8 mouse cellular contexts compared by ENCODE assay signal in the genomic region with DNA sequence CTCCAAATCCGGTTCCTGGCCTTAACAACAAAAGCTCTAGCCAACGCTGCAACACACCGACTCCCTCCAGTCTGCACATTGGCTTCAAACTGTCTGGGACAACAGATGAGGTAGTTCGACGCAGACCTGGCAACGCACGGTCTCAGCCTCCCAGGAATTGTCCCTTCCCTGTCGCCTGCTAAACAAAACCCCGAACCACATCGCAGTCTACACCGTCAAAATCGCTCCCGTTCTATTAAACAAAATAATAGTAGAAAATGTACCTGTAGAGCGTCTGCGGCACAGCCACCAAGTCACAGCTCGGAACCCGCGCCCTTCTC. TPM values are rescaled to one million over a fixed set of nuclear protein-coding genes. Genes with fewer than 3 reads are reported as not detected.
DNase-seq lines count a peak whose midpoint lies in the region; ATAC-seq and TF ChIP-seq lines count a peak whose summit lies in the region.

No protein-coding gene starts in this region.

- H3K27ac ChIP-seq in embryonic fibroblast, embryonic 13.5 days (ENCODE audit: insufficient read depth, low read length), result peak overlapping the region; percentile 90

- no peak for DNase-seq in lung, adult 2 months
- no peak for DNase-seq in lung, postnatal 4 days
- peak; percentile 68 for DNase-seq in adipocyte (ENCODE audit: low spot score)
- DNase-seq in heart, postnatal 25 days (ENCODE audit: low spot score), result peak; percentile 13
- peak; percentile 41 to 42 for DNase-seq in layer of hippocampus, postnatal 10 days (ENCODE audit: low spot score in 2 of 2)
- peak; percentile 31 for DNase-seq in telencephalon, adult 2 months (ENCODE audit: low read depth, low spot score)

- H3K4me3 ChIP-seq in lung, adult 2 months (replicated peaks; ENCODE audit: extremely low read depth, low read depth, low read length), result peak overlapping the region; percentile 89
- H3K4me3 ChIP-seq in embryonic fibroblast, embryonic 13.5 days (ENCODE audit: insufficient read depth, low read length), result peak overlapping the region; percentile 86

- intact Hi-C loops in heart, postnatal 25 days (cut with DNase I), result no loop called here

- ATAC-seq in megakaryocyte, adult 5-6 weeks (ENCODE audit: poor library complexity, severe bottlenecking), result peak; percentile 12

- no peak for TF ChIP-seq CTCF in lung, adult 2 months (IDR thresholded peaks at IDR 0.05; ENCODE audit: insufficient read depth, low read length)
- no peak for TF ChIP-seq CTCF in embryonic fibroblast, embryonic 13.5 days (IDR thresholded peaks at IDR 0.05; ENCODE audit: borderline replicate concordance, insufficient read depth, low read length)

- H3K4me1 ChIP-seq in lung, adult 2 months (ENCODE audit: control insufficient read depth, insufficient read depth, low read length), result peaks cover 13% of the 10 kb centered on the region
- no peaks in the 10 kb centered on the region for H3K4me1 ChIP-seq in embryonic fibroblast, embryonic 13.5 days (ENCODE audit: control insufficient read depth, insufficient read depth, low read length)

- TF ChIP-seq POLR2A in lung, adult 2 months (IDR thresholded peaks at IDR 0.05; ENCODE audit: borderline replicate concordance, extremely low read depth, low read depth, low read length), result peak; percentile 43; the same call in 1 of the 2 replicates
- TF ChIP-seq POLR2A in embryonic fibroblast, embryonic 13.5 days (IDR thresholded peaks at IDR 0.05; ENCODE audit: low read depth, low read length), result 0 out of 2 replicates have a peak, but pooled peaks have one; percentile 18

- WGBS in lung, adult 2 months, result under 1% methylated on average over 18 of the region's 18 CpGs

RNA-seq across cellular contexts. Expression of gene Trpm7, which starts 0.6 kb away (rescaled TPM):
- 4.5 and 7.2 TPM in 2 replicates for polyA plus RNA-seq in lung, adult 2 months (2012; rRNA removed)
- polyA plus RNA-seq in embryonic fibroblast, embryonic 13.5 days (2011; ENCODE audit: insufficient read length, low read depth, missing spikeins), result 74.7 and 82.0 TPM in 2 replicates
- 10 to 100 TPM; 24.9 to 30.8 TPM for total RNA-seq in heart, postnatal 25 days (2021)
- total RNA-seq in layer of hippocampus, postnatal 10 days (2021), result 10 to 100 TPM; 38.2 to 42.5 TPM
- total RNA-seq in megakaryocyte, adult 5-6 weeks (2015), result 61.2 and 68.0 TPM in 2 replicates
- total RNA-seq in megakaryocyte, adult 5-6 weeks (2017), result 63.1 and 70.3 TPM in 2 replicates

RNA-seq across cellular contexts. Expression of gene Sppl2a, which starts 57.6 kb away (rescaled TPM):
- polyA plus RNA-seq in lung, adult 2 months (2012; rRNA removed), result 13.1 and 23.0 TPM in 2 replicates
- 85.4 and 88.5 TPM in 2 replicates for polyA plus RNA-seq in embryonic fibroblast, embryonic 13.5 days (2011; ENCODE audit: insufficient read length, low read depth, missing spikeins)
- 10 to 100 TPM; 45.3 to 53.2 TPM for total RNA-seq in heart, postnatal 25 days (2021)
- 10 to 100 TPM; 29.3 to 29.5 TPM for total RNA-seq in layer of hippocampus, postnatal 10 days (2021)
- total RNA-seq in megakaryocyte, adult 5-6 weeks (2015), result 90.1 and 111 TPM in 2 replicates
- 79.9 and 82.9 TPM in 2 replicates for total RNA-seq in megakaryocyte, adult 5-6 weeks (2017)

Comparison
In these comparisons a context has a peak if more than half of its experiments do, and no peak if none do; other contexts are left out.
1. DNase-seq: peak in adipocyte (single experiment), heart, postnatal 25 days (single experiment), layer of hippocampus, postnatal 10 days (2 of 2) and telencephalon, adult 2 months (single experiment); none in lung, adult 2 months (single experiment) and lung, postnatal 4 days (0 of 2).